Mouse (Mus musculus) erythroblast, embryonic 14.5 days (primary cell): ENCODE measurements around the gene Gucd1.

Experiments
- GATA1 ChIP-seq: IDR thresholded peaks from 2 replicates; pipeline ENCODE4 v1.6.1; 2012; ENCODE audit warnings: low read length, inconsistent platforms, mixed read lengths
- TAL1 ChIP-seq: IDR thresholded peaks from 3 replicates; pipeline ENCODE4 v1.6.1; 2012; ENCODE audit warnings: low read length, inconsistent platforms, mixed read lengths

GRCm38 (mm10) chr10:75517758-75518143, at the start of gene Gucd1:
- TF ChIP-seq TAL1: no peak
- no peak for TF ChIP-seq GATA1
